In genomic region chr19:16984897-16985296, GRCm38 (mm10) we compare ENCODE assay signal across 9 mouse cellular contexts. TPM values are rescaled to one million over a fixed set of nuclear protein-coding genes. Genes with fewer than 3 reads are reported as not detected.
A peak's percentile ranks its signal among the peaks of the same experiment; 100 is the strongest.
DNase-seq lines count a peak whose midpoint lies in the region; ATAC-seq lines count a peak whose summit lies in the region.
"Had no signal": no experiment of that assay in that cellular context is flagged by ENCODE, and none has a peak within 500 bp of the region (broad histone marks: within the 10 kb centered on the region; RNA-seq: fewer than 3 reads in every experiment).

No protein-coding gene starts in this region.

- H3K27me3 ChIP-seq in heart, embryonic 12.5 days (replicated peaks) = no peaks in the 10 kb centered on the region

- WGBS in heart, embryonic 12.5 days = 50% methylated on average over 5 of the region's 5 CpGs

- no peaks in the 10 kb centered on the region for H3K9me3 ChIP-seq in heart, embryonic 12.5 days (replicated peaks)

- DNase-seq in heart, adult 11 months = peak; percentile 76
- peak; percentile 23 for DNase-seq in urinary bladder, postnatal 14 days (ENCODE audit: low spot score)
- no peak for DNase-seq in urinary bladder, adult 2 months (ENCODE audit: low spot score)
- peak; percentile 29 for DNase-seq in cerebellum, adult 9-11 months
- peak; percentile 10 to 32 for DNase-seq in lung, adult 18-20 months
- DNase-seq in testis, postnatal 14 days (ENCODE audit: low spot score) = peak; percentile 8

- H3K4me1 ChIP-seq in heart, embryonic 12.5 days (replicated peaks) = no peaks in the 10 kb centered on the region

- H3K4me2 ChIP-seq in heart, embryonic 12.5 days = no peak overlapping the region

- H3K9ac ChIP-seq in heart, embryonic 12.5 days = no peak overlapping the region

- no peaks in the 10 kb centered on the region for H3K36me3 ChIP-seq in heart, embryonic 12.5 days

- no peak overlapping the region for H3K4me3 ChIP-seq in heart, embryonic 12.5 days
- H3K4me3 ChIP-seq: myocyte had no signal

- H3K27ac ChIP-seq in heart, embryonic 12.5 days (ENCODE audit: poor library complexity, severe bottlenecking) = no peak overlapping the region

- ATAC-seq in heart, embryonic 12.5 days (ENCODE audit: insufficient number of reproducible peaks, low FRiP score) = no peak
- ATAC-seq in hematopoietic stem cell, adult 5-6 weeks (replicated peaks in 1 of 2; ENCODE audit: insufficient read depth in 1 of 2, low FRiP score in 2 of 2, low TSS enrichment in 1 of 2, low read depth in 1 of 2, poor library complexity in 2 of 2, severe bottlenecking in 2 of 2) = peak; percentile 51 to 56; a peak in 2 of 4 replicates

RNA-seq across cellular contexts. Expression of gene Prune2, which starts 29.0 kb away (rescaled TPM):
- polyA plus RNA-seq in heart, embryonic 12.5 days (2016; fragmentation: Nextera tagmentation; extraction: Ambion mirVana) = 7.7 and 8.2 TPM in 2 replicates
- polyA plus RNA-seq in urinary bladder, adult 2 months (2012; rRNA removed) = 14.8 and 18.0 TPM in 2 replicates
- total RNA-seq in hematopoietic stem cell, adult 5-6 weeks (2017) = 6.3 and 7.0 TPM in 2 replicates
